Mouse (Mus musculus) telencephalon, adult 2 months (tissue): ENCODE results near the gene Nrxn1.

Experiments used
- DNase-seq: peaks from one replicate; pipeline ENCODE4 v3.0.0-alpha.2; 2011; ENCODE audit warnings: low read depth, low spot score

The Nrxn1 gene

DNA sequence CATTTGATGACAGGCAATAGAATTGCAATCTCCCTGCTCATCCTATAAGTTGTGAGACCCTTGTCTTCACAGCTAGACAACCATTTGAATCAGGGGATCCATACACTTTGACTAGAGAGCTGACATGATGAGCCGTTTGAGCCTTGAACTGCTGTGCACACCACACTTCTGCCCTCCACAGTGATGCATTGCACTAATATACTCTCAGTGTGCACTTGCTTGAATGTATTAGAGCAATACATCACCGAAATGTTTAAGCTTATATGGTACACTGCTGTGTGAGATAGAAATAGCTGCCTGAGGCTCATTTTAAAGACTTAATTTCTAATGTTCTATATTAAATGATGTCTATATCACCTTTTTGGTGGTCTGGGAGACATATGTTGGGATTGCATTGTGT is 430.6 kb downstream of the Nrxn1 start:
- no peak for DNase-seq

DNA sequence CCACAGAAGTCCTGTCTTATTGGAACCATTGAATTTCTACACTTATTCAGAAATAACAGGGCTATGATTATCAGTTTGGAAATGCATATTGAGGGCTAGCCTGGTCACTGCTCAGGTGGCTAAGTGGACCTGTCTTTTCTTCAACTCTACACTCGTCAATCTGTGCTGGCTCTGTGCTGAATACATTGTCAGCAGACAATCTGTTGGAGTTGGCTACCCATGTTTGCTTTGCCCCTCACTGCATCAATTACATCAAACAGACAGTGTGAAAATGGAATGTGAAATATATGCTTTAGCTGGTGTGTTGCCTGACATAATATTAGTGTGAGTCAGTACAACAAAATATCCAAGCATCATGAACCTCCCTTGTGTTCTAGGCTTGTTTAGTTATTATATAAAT is 438.4 kb downstream of the Nrxn1 start:
- no peak for DNase-seq

DNA sequence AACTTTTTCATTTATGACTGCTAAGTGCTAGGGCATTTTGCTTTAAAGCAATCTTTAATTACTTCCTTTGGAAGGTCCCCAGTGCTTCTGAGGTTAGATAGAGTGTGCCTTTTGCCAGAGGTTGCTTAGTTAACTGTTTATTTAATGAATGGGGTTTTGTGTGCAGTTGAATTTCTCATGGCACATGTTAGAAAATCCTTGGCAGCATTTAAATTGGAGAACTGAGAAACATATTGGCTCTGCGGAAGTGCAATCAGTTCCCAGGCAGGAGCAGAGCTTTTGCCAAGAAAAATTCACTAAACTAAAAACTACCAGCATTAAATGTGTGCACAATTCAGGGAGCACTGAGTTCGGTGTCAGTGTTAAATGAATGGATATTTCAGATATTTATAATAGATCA is 439.5 kb downstream of the Nrxn1 start:
- DNase-seq, result peak; percentile 56

DNA sequence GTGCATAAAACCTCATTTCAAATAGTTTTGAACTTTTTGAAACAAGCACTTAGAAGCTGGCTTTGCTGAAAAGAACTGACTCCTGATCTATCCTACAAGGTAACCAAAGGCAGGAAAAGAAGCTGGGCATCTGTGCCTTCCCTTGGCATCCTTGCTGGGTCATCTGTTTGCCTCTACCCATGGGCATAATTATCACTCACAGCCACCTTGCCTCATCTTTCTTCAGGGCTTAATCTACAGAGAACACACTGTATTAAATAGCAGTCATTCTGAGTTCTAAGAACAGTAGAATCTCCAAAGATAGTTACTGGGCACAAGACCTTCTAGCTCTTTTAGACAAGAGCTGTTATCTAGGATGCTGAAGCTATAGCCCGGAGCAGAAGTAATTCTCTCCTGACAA is 442.6 kb downstream of the Nrxn1 start:
- DNase-seq, result no peak

DNA sequence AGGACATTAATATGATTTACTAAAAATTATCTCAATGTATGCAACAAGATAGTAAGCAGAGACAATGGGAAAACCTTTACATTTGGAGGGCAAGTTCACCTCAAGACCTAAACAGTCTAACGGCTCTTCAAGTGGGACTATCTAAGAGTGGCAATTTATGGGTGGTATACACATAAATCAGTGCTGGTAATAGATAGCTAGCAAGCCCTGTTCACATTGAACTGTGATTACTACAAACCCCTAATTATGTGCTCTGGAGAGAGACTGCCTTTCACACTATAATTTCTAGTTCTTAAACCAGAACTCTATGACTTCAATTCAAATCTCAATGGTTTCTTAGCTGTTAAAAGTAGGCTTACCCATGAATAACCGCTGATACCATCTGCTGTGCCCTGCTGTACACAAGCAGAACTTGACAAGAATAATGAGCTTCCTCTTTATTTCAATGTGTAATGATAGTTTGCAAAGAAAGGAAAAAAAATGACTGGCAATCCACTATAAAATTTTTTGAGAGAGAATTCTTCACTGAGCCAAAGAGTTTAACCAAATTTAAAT is 453.8 kb downstream of the Nrxn1 start:
- DNase-seq, result peak; percentile 51

DNA sequence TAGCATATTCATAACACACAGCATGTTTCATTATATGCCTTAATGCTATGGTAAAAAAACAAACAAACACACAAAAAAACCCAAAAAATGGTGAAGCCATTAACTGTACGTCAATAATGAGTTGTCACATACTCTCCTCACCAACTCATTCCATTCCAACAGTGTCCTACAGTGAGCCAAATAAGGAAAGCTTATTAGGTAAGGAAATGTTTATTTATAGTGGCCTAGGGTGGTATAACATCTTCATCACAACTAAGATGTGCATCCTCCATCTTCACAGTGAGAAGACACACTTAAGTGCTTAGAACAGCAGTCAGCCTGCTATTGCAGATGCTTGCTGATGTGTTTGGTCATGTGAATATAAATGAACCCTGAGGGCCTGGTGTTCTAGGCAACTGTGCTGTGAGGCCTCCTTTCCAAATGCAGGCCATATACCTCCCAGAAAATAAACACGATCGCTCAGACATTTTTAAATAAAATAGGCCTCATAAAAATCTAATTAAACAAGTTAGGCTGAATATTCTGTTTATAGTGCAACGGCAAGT is 454.6 kb downstream of the Nrxn1 start:
- DNase-seq, result no peak

DNA sequence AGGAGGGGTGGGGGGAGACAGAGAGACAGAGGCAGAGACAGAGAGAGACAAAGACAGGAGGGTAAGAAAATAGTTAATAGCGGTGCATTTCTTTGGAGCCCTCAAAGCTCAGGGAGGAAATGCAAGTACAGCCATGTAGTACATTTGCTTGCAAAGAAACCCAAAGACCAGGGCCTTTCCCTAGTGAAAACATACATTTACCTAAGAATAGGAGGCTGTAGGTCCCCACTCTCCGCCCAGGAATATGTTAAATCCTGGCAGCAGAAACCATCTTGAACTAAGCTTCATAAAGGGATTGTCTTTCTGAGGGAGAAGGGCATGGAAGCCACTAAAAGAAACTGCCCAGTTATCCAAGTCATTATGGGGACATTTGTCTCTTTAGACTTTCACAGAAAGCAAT is 461.5 kb downstream of the Nrxn1 start:
- DNase-seq, result no peak

DNA sequence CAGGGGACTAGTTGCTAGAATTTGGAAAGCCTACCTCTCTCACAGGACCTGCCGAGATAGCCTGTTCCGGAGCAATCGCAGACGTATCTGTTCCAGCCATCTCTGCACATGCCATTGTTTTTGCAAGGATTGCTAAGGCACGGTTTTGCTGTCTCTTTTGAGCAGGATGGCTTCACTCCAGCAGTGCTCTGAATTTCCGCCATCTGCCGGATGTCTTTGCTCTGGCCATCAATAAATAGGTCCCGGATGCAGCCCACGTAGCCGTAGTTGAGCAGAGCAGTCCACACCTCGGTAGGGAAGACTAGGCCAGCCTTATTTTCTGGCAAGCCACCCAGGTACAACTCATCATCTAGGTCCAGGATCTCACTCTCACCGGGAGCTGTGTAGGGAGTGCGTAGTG is 463.0 kb downstream of the Nrxn1 start:
- DNase-seq, result peak; percentile 23

DNA sequence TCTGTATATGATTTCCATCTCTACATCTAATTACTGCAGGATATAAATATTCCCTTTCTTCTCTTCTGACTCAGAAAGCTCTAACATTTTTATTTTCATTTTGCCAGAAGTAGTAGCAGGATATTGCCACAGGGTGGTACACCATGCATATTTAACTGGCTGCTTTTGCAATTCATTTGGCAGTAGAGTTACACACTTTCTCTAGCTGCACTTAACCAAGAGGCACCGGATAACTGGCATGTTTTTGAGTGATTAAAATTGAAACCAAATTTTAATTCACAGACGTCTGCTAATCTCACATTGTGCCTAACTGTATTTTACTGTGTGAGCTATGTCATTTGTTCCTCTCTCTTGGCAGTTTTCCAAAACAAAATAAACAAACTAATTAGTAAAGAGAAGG is 464.4 kb downstream of the Nrxn1 start:
- DNase-seq, result peak; percentile 75

- no peak for DNase-seq
Measured at GRCm38 (mm10) chr17:90628004-90628403, 464.9 kb downstream of the Nrxn1 start.

DNA sequence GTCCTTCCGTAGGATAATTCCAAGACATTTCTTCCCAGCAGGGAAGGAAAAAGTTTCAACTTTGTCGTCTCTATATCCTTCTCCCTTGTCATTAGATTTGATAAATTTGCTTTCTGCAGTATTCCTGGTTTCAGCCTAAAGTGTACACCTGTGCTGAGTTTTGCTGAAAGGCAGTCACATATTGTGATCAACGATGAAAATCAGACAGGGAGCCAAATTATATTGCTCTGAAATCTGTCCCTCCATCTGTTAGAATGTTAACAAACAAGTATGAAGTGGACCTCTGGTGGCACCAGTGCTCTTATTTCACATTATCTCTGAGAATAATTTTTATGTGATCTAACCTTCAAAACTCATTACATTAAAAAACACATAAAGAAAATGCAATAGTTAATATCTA is 465.5 kb downstream of the Nrxn1 start:
- no peak for DNase-seq

GRCm38 (mm10) chr17:90624591-90625266 is 468.1 kb downstream of the Nrxn1 start:
- no peak for DNase-seq

- no peak for DNase-seq
Measured at GRCm38 (mm10) chr17:90621828-90622227, 471.0 kb downstream of the Nrxn1 start.

DNA sequence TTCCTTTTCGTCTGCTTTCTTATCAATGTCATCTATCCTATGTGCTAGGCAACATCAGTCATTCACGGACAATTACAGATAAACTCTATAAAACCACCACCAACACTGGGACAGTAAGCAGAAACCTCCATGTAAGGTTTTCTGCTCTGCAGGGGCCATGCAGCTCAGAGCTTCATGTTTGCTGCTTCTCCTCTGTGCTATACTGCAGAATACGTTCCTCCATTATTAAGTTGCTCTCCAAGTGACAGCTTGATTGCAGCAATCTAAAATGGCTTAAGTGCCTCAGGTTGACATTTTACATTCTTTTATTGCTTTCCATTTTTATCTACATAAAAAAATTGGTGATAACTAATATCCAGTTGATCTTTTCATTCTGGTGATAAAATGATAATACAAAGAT is 477.9 kb downstream of the Nrxn1 start:
- DNase-seq, result no peak

DNA sequence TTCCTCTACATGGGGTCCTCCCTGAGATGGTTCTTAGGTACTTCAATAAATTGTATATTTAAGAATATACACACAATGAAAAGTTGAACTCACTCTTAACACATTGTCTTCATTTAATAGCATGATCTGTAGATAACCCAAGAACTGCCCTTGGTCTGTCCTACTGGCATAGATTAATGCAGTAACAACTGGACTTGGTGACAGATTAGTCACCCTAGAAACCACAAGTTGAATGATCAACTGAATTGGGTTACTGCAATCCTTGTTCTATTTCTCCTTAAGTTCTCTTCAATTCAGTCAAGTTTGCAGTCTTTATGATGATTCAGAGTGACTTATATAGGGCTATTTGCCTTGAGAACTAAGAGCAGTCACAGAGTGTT is 485.5 kb downstream of the Nrxn1 start:
- no peak for DNase-seq

DNA sequence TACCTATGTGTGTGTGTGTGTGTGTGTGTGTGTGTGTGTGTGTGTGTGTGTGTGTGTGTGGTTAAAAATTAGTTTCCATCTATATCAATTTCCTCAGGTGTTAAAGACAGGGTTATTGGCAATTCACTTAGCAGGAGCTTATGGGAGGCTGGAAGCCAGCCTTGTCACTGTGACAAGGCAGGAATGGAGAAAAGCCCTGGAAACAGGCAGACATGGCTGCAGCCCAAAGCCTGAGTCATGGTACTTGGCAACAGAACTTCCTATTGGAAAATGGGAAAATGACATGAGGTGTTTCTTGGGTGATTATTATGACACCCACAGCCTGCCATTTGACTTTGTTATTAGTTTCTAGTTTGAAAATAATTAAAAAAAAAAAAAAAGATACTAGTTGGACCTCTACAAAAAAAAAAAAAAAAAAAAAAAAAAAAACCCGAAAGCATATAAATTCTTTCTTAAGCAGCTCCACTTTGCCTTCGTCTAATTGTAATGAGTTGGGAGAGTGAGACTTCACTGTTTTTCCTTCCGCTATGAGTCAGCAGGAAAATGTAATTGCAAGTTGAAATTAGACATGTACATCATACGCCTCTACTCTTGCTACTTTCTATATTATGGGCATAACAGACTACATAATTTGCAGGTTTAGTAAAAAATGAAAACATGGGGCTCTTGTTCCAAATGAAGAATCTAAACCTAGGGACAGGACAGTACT is 486.0 kb downstream of the Nrxn1 start:
- peak; percentile 58 for DNase-seq

GRCm38 (mm10) chr17:90599570-90600524 is 493.0 kb downstream of the Nrxn1 start:
- peak; percentile 6 for DNase-seq

DNA sequence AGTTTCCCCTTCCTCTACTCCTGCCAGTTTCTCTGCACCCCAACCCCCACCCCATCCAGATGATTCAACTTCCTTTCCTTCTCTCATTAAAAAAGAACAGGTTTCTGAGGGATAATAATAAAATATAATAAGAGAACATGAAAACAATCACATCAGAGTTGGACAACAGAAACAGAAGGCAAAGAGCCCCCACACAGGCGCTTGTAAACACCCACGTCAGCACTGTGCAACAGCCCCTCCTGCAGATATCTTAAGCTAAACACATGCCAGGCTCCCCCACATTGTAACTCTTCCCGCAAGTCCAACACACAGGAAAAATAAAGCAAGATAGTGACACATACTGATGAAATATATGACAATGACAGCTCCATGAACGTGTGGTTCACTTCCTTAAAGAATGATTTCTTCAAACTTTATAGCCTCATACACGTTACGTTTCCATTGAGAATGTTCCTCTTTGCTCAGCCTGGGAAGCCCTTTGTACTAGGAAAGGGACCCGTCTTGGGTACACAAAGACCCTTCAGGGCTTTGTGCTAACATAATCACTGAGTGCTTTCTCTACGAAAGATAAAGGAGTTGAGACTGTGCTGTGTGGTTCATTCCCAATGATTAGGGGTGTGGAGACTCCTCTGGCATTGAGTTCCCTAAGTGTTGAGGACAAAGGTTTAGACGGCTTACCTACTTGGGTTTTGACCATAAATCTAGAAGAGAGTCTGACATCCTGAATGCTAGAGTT is 497.9 kb downstream of the Nrxn1 start:
- no peak for DNase-seq

- no peak for DNase-seq
Measured at GRCm38 (mm10) chr17:90586891-90587290, 506.0 kb downstream of the Nrxn1 start.

DNA sequence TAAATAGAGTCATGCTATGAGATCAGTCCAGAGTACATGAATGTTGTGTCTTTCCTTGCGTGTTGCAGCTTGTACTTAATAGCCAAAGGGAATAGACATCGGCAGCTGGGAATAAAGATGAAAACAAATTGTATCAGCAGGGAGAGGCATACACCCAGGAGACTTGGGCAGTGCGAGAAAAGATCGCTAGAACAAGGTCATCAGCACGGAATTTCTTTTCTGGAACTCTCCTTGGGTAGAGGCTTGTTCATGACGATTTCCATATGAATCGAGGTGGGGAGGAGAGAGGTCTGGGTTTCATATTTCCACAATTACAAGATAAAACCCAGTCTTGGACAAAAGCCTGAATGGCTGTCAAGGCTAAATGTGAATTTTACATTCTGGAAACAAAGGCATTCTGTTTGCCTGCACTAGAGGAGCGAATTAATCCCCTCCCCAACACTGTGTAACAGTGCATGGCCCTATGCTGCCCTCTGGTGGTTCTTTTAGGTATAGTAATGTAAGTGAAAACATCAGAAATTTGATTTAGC is 508.1 kb downstream of the Nrxn1 start:
- DNase-seq, result peak; percentile 69
